Mouse (Mus musculus): ENCODE measurements around the gene Cflar. TPM values are rescaled to one million over a fixed set of nuclear protein-coding genes. Genes with fewer than 3 reads are reported as not detected.
"Not testable (repeated sequence)": the region's sequence is repeated elsewhere in the genome, so short reads cannot be mapped to it uniquely, and the experiment has no call there.

Cflar gene
- polyA plus RNA-seq, 1 experiment from 2014 or later = 73.1 TPM

GRCm38 (mm10) chr1:58742571-58743021 lies 31.3 kb downstream of the Cflar start:
- ATAC-seq (peak; percentile 87), DNase-seq (ENCODE audit: low read depth, low spot score) (peak; percentile 73)
- TF ChIP-seq CTCF (IDR thresholded peaks at IDR 0.05) = no peak
- ChIA-PET CTCF (interaction anchor here (0.8 to 1.5 kb wide), 3 partner anchors 13 to 22 kb away, joined by 3 to 4 read pairs (median 3); no protein-coding TSS in a partner anchor), POLR2A (interaction anchor here (1.1 kb wide), 1 partner anchor 21 kb away, joined by 3 read pairs; no protein-coding TSS in a partner anchor)
- no peaks in the 10 kb centered on the region for H3K27me3 ChIP-seq
- in situ Hi-C loops (cut with MboI; ENCODE audit: low pct_unique_long_range_greater_than_20kb) = no loop called here

GRCm38 (mm10) chr1:58743252-58743651 lies 31.9 kb downstream of the Cflar start:
- TF ChIP-seq CTCF (IDR thresholded peaks at IDR 0.05) = no peak
- ATAC-seq (no peak), DNase-seq (ENCODE audit: low read depth, low spot score) (no peak)
- CTCF ChIA-PET = interaction anchor here (1.4 to 1.5 kb wide), 2 partner anchors 19 to 23 kb away, joined by 3 to 4 read pairs; no protein-coding TSS in a partner anchor
- no peaks in the 10 kb centered on the region for H3K27me3 ChIP-seq
- POLR2A ChIA-PET = no interaction called here
- in situ Hi-C loops (cut with MboI; ENCODE audit: low pct_unique_long_range_greater_than_20kb) = no loop called here

GRCm38 (mm10) chr1:58744645-58745044 lies 33.3 kb downstream of the Cflar start:
- ChIA-PET CTCF (interaction anchor here (0.9 kb wide), 1 partner anchor 10 kb away, joined by 3 read pairs; no protein-coding TSS in a partner anchor), POLR2A (no interaction called here)
- no peaks in the 10 kb centered on the region for H3K27me3 ChIP-seq
- ATAC-seq (no peak), DNase-seq (ENCODE audit: low read depth, low spot score) (no peak)
- in situ Hi-C loops (cut with MboI; ENCODE audit: low pct_unique_long_range_greater_than_20kb) = loop anchor here (5.0 kb wide), 2 partner anchors 32 to 177 kb away; partner anchors contain the start of gene Cflar
- no peak for TF ChIP-seq CTCF (IDR thresholded peaks at IDR 0.05)

GRCm38 (mm10) chr1:58746880-58747279 lies 35.6 kb downstream of the Cflar start:
- TF ChIP-seq CTCF (IDR thresholded peaks at IDR 0.05) = peak; percentile 93
- no peaks in the 10 kb centered on the region for H3K27me3 ChIP-seq
- ChIA-PET CTCF (interaction anchor here (0.7 to 1.6 kb wide), 12 partner anchors 8 to 165 kb away, joined by 3 to 11 read pairs (median 4); partner anchors contain the start of gene Cflar), POLR2A (interaction anchor here (0.9 to 1.6 kb wide), 4 partner anchors 10 to 33 kb away, joined by 3 to 5 read pairs (median 4); no protein-coding TSS in a partner anchor)
- in situ Hi-C loops (cut with MboI; ENCODE audit: low pct_unique_long_range_greater_than_20kb) = loop anchor here (5.0 kb wide), 2 partner anchors 35 to 180 kb away; partner anchors contain the start of gene Cflar
- DNase-seq (ENCODE audit: low read depth, low spot score) (no peak), ATAC-seq (no peak)

GRCm38 (mm10) chr1:58759451-58759850 lies 48.1 kb downstream of the Cflar start:
- H3K27me3 ChIP-seq = no peaks in the 10 kb centered on the region
- TF ChIP-seq CTCF (IDR thresholded peaks at IDR 0.05) = no peak
- ChIA-PET CTCF (interaction anchor here (1.1 to 2.3 kb wide), 2 partner anchors 12 to 156 kb away, joined by 3 to 8 read pairs; no protein-coding TSS in a partner anchor), POLR2A (no interaction called here)
- ATAC-seq = no peak
- no peak for DNase-seq (ENCODE audit: low read depth, low spot score)
- in situ Hi-C loops (cut with MboI; ENCODE audit: low pct_unique_long_range_greater_than_20kb) = no loop called here

- in situ Hi-C loops (cut with MboI; ENCODE audit: low pct_unique_long_range_greater_than_20kb) = loop anchor here (5.0 to 10.0 kb wide), 3 partner anchors 142 to 394 kb away; no protein-coding TSS in a partner anchor
- CTCF ChIA-PET = interaction anchor here (1.1 to 2.3 kb wide), 2 partner anchors 13 to 155 kb away, joined by 3 to 8 read pairs; no protein-coding TSS in a partner anchor
- ATAC-seq (no peak), DNase-seq (ENCODE audit: low read depth, low spot score) (no peak)
- no peak for TF ChIP-seq CTCF (IDR thresholded peaks at IDR 0.05)
- POLR2A ChIA-PET = interaction anchor here (1.1 kb wide), 1 partner anchor 13 kb away, joined by 5 read pairs; no protein-coding TSS in a partner anchor
- no peaks in the 10 kb centered on the region for H3K27me3 ChIP-seq
Measured at GRCm38 (mm10) chr1:58760581-58760980, 49.3 kb downstream of the Cflar start.

- in situ Hi-C loops (cut with MboI; ENCODE audit: low pct_unique_long_range_greater_than_20kb) = loop anchor here (5.0 to 10.0 kb wide), 3 partner anchors 141 to 393 kb away; no protein-coding TSS in a partner anchor
- ChIA-PET CTCF (interaction anchor here (0.9 to 2.3 kb wide), 2 partner anchors 9 to 14 kb away, joined by 4 to 8 read pairs; no protein-coding TSS in a partner anchor), POLR2A (interaction anchor here (0.6 to 1.1 kb wide), 4 partner anchors 14 to 905 kb away, joined by 3 to 5 read pairs (median 4); no protein-coding TSS in a partner anchor)
- TF ChIP-seq CTCF (IDR thresholded peaks at IDR 0.05) = peak; percentile 63
- peak; percentile 74 for ATAC-seq
- not testable (repeated sequence) for H3K27me3 ChIP-seq; DNase-seq (ENCODE audit: low read depth, low spot score)
Measured at GRCm38 (mm10) chr1:58761391-58762275, 50.3 kb downstream of the Cflar start.

- H3K27me3 ChIP-seq = no peaks in the 10 kb centered on the region
- ChIA-PET POLR2A (no interaction called here), CTCF (no interaction called here)
- ATAC-seq (no peak), DNase-seq (ENCODE audit: low read depth, low spot score) (no peak)
- TF ChIP-seq CTCF (IDR thresholded peaks at IDR 0.05) = no peak
- in situ Hi-C loops (cut with MboI; ENCODE audit: low pct_unique_long_range_greater_than_20kb) = loop anchor here (5.0 to 10.0 kb wide), 3 partner anchors 140 to 392 kb away; no protein-coding TSS in a partner anchor
Measured at GRCm38 (mm10) chr1:58762576-58762975, 51.3 kb downstream of the Cflar start.

GRCm38 (mm10) chr1:58766446-58766845 lies 55.1 kb downstream of the Cflar start:
- ATAC-seq; CTCF ChIA-PET; DNase-seq (ENCODE audit: low read depth, low spot score); POLR2A ChIA-PET; H3K27me3 ChIP-seq: not testable (repeated sequence)
- in situ Hi-C loops (cut with MboI; ENCODE audit: low pct_unique_long_range_greater_than_20kb) = loop anchor here (10.0 kb wide), 1 partner anchor 388 kb away; no protein-coding TSS in a partner anchor

GRCm38 (mm10) chr1:58769136-58769535 lies 57.8 kb downstream of the Cflar start:
- in situ Hi-C loops (cut with MboI; ENCODE audit: low pct_unique_long_range_greater_than_20kb) = loop anchor here (10.0 kb wide), 1 partner anchor 386 kb away; no protein-coding TSS in a partner anchor
- ChIA-PET CTCF (no interaction called here), POLR2A (interaction anchor here (0.6 kb wide), 1 partner anchor 159 kb away, joined by 3 read pairs; no protein-coding TSS in a partner anchor)

More at GRCm38 (mm10) chr1:58769136-58769535, 57.8 kb downstream of the Cflar start:
- no peak for TF ChIP-seq CTCF (IDR thresholded peaks at IDR 0.05)
- DNase-seq (ENCODE audit: low read depth, low spot score) = no peak
- no peak for ATAC-seq
- H3K27me3 ChIP-seq = no peaks in the 10 kb centered on the region

Data from Patski (cell line).